In genomic region chr10:63337326-63337725, GRCm38 (mm10) we compare ENCODE assay signal across 8 mouse cellular contexts. TPM values are rescaled to one million over a fixed set of nuclear protein-coding genes. Genes with fewer than 3 reads are reported as not detected.
A peak's percentile ranks its signal among the peaks of the same experiment; 100 is the strongest.
DNase-seq lines count a peak whose midpoint lies in the region; ATAC-seq and TF ChIP-seq lines count a peak whose summit lies in the region.

No protein-coding gene starts in this region.

- peak overlapping the region; percentile 57 for H3K9ac ChIP-seq in kidney, embryonic 16.5 days (replicated peaks; ENCODE audit: low read length)
- no peak overlapping the region for H3K9ac ChIP-seq in embryonic facial prominence, embryonic 11.5 days (replicated peaks; ENCODE audit: low read length)
- H3K9ac ChIP-seq in intestine, embryonic 14.5 days (ENCODE audit: low read length): peak overlapping the region; percentile 29

- 21% methylated on average over 5 of the region's 5 CpGs for WGBS in kidney, embryonic 16.5 days
- WGBS in embryonic facial prominence, embryonic 11.5 days: 35% methylated on average over 5 of the region's 5 CpGs
- WGBS in intestine, embryonic 14.5 days: 33% methylated on average over 5 of the region's 5 CpGs

- no peak overlapping the region for H3ac ChIP-seq in myocyte (ENCODE audit: control insufficient read depth, insufficient read length)

- no peak for TF ChIP-seq POLR2A in myocyte (IDR thresholded peaks at IDR 0.05; ENCODE audit: insufficient read length, low read depth)

- DNase-seq in kidney, adult 8-10 months: no peak
- no peak for DNase-seq in embryonic facial prominence, embryonic 11.5 days (ENCODE audit: low spot score)
- no peak for DNase-seq in intestine, embryonic 14.5 days (ENCODE audit: low spot score)
- DNase-seq in right cerebral cortex, postnatal 4 days: no peak
- no peak for DNase-seq in Muller cell, postnatal 12 days (ENCODE audit: inconsistent ontology term)
- no peak for DNase-seq in adipocyte (ENCODE audit: low spot score)

- peak overlapping the region; percentile 76 for H3K4me3 ChIP-seq in kidney, embryonic 16.5 days (ENCODE audit: low read length)
- peak overlapping the region; percentile 77 for H3K4me3 ChIP-seq in embryonic facial prominence, embryonic 11.5 days (ENCODE audit: low read depth, low read length)
- peak overlapping the region; percentile 70 for H3K4me3 ChIP-seq in intestine, embryonic 14.5 days (ENCODE audit: low read depth, low read length)
- H3K4me3 ChIP-seq in myocyte: peak overlapping the region; percentile 37

- peaks cover 12% of the 10 kb centered on the region; the same call in 1 of the 2 replicates for H3K36me3 ChIP-seq in kidney, embryonic 16.5 days (ENCODE audit: insufficient read depth, low read length)
- H3K36me3 ChIP-seq in embryonic facial prominence, embryonic 11.5 days (replicated peaks; ENCODE audit: control insufficient read depth, insufficient read depth, low read depth, low read length): peaks cover 3% of the 10 kb centered on the region
- peaks cover 31% of the 10 kb centered on the region for H3K36me3 ChIP-seq in intestine, embryonic 14.5 days (ENCODE audit: control insufficient read depth, insufficient read depth, low read length)
- H3K36me3 ChIP-seq in myocyte (ENCODE audit: control insufficient read depth, insufficient read depth): no peaks in the 10 kb centered on the region

- ATAC-seq in kidney, embryonic 16.5 days (ENCODE audit: low FRiP score, low TSS enrichment): no peak
- no peak for ATAC-seq in embryonic facial prominence, embryonic 11.5 days (replicated peaks; ENCODE audit: insufficient number of reproducible peaks, low FRiP score, low TSS enrichment, low read depth)
- no peak for ATAC-seq in intestine, embryonic 14.5 days (replicated peaks; ENCODE audit: low FRiP score, low TSS enrichment, low read depth)

- H3K9me3 ChIP-seq in kidney, embryonic 16.5 days (ENCODE audit: low read length): no peaks in the 10 kb centered on the region
- H3K9me3 ChIP-seq in embryonic facial prominence, embryonic 11.5 days (replicated peaks; ENCODE audit: control insufficient read depth, low read length): no peaks in the 10 kb centered on the region
- H3K9me3 ChIP-seq in intestine, embryonic 14.5 days (ENCODE audit: control insufficient read depth, low read length): no peaks in the 10 kb centered on the region

- H3K4me1 ChIP-seq in kidney, embryonic 16.5 days (ENCODE audit: insufficient read depth, low read length): peaks cover 19% of the 10 kb centered on the region
- no peaks in the 10 kb centered on the region for H3K4me1 ChIP-seq in embryonic facial prominence, embryonic 11.5 days (ENCODE audit: control insufficient read depth, insufficient read depth, low read length)
- peaks cover 9% of the 10 kb centered on the region for H3K4me1 ChIP-seq in intestine, embryonic 14.5 days (replicated peaks; ENCODE audit: control insufficient read depth, insufficient read depth, low read length)

- H3K27ac ChIP-seq in kidney, embryonic 16.5 days (ENCODE audit: low read length): no peak overlapping the region
- no peak overlapping the region for H3K27ac ChIP-seq in embryonic facial prominence, embryonic 11.5 days (replicated peaks; ENCODE audit: low read depth, low read length)
- no peak overlapping the region for H3K27ac ChIP-seq in intestine, embryonic 14.5 days (ENCODE audit: low read depth)

- peaks cover 41% of the 10 kb centered on the region for H3K79me2 ChIP-seq in myocyte (ENCODE audit: control insufficient read depth, insufficient read depth)

- no peaks in the 10 kb centered on the region for H3K27me3 ChIP-seq in kidney, embryonic 16.5 days (ENCODE audit: insufficient read depth, low read length)
- H3K27me3 ChIP-seq in embryonic facial prominence, embryonic 11.5 days (ENCODE audit: control insufficient read depth, insufficient read depth, low read length): no peaks in the 10 kb centered on the region
- no peaks in the 10 kb centered on the region for H3K27me3 ChIP-seq in intestine, embryonic 14.5 days (replicated peaks; ENCODE audit: control insufficient read depth, insufficient read depth, low read length)
- no peaks in the 10 kb centered on the region for H3K27me3 ChIP-seq in myocyte (ENCODE audit: control insufficient read depth, insufficient read depth, insufficient read length)

- peak overlapping the region; percentile 89 for H3K4me2 ChIP-seq in kidney, embryonic 16.5 days (replicated peaks; ENCODE audit: low read depth, low read length)
- H3K4me2 ChIP-seq in embryonic facial prominence, embryonic 11.5 days (ENCODE audit: low read depth, low read length): peak overlapping the region; percentile 65
- H3K4me2 ChIP-seq in intestine, embryonic 14.5 days (ENCODE audit: low read length): peak overlapping the region; percentile 87
- H3K4me2 ChIP-seq in myocyte (ENCODE audit: low read depth): peak overlapping the region; percentile 92

TF ChIP-seq in myocyte, 11 proteins besides CTCF, POLR2A, EP300 and RAD21:
- TF ChIP-seq MYOG (IDR thresholded peaks at IDR 0.05; ENCODE audit: control insufficient read depth in 1 of 3, insufficient read depth in 1 of 3, insufficient read length in 2 of 3, low read depth in 2 of 3): no peak

RNA-seq across cellular contexts. Expression of gene Sirt1, which starts 44.2 kb away (rescaled TPM):
- polyA plus RNA-seq in kidney, embryonic 16.5 days (2015; fragmentation: Nextera tagmentation; extraction: Ambion mirVana): 4.1 and 5.4 TPM in 2 replicates
- polyA plus RNA-seq in embryonic facial prominence, embryonic 11.5 days (2014; fragmentation: Nextera tagmentation; extraction: Ambion mirVana): 9.3 and 15.2 TPM in 2 replicates
- 6.8 and 6.9 TPM in 2 replicates for polyA plus RNA-seq in intestine, embryonic 14.5 days (2014; fragmentation: Nextera tagmentation; extraction: Ambion mirVana)
- polyA plus RNA-seq in myocyte (2012; fragmentation: generic; extraction: Trizol): 2.4 TPM

RNA-seq across cellular contexts. Expression of gene Dnajc12, which starts 44.9 kb away (rescaled TPM):
- 10.3 and 16.3 TPM in 2 replicates for polyA plus RNA-seq in kidney, embryonic 16.5 days (2015; fragmentation: Nextera tagmentation; extraction: Ambion mirVana)
- polyA plus RNA-seq in embryonic facial prominence, embryonic 11.5 days (2014; fragmentation: Nextera tagmentation; extraction: Ambion mirVana): 12.2 and 14.5 TPM in 2 replicates
- 7.5 and 8.3 TPM in 2 replicates for polyA plus RNA-seq in intestine, embryonic 14.5 days (2014; fragmentation: Nextera tagmentation; extraction: Ambion mirVana)
- polyA plus RNA-seq in myocyte (2012; fragmentation: generic; extraction: Trizol): 2.4 TPM
